Mouse (Mus musculus) lung, postnatal 14 days (tissue): Measurements from ENCODE around the gene Lrrc8d.
A peak's percentile ranks its signal among the peaks of the same experiment; 100 is the strongest.

Source experiments
- DNase-seq: peaks from one replicate; pipeline ENCODE4 v3.0.0; 2021

Gene Lrrc8d

GRCm38 (mm10) chr5:105699141-105700069, at the start of gene Lrrc8d:
Gene Lrrc8d (plus strand): TSS chr5:105699969.
- peak; percentile 84 for DNase-seq

- DNase-seq, result no peak
These were observed 48.9 kb upstream of the Lrrc8d start for GRCm38 (mm10) chr5:105650728-105651479.

- DNase-seq, result no peak
These were observed 48.2 kb upstream of the Lrrc8d start for GRCm38 (mm10) chr5:105651561-105651991.

- DNase-seq, result peak; percentile 90
These were observed 45.3 kb upstream of the Lrrc8d start for GRCm38 (mm10) chr5:105654237-105655063.

GRCm38 (mm10) chr5:105655100-105655734, 44.6 kb upstream of the Lrrc8d start:
- no peak for DNase-seq

- no peak for DNase-seq
These were observed 37.9 kb upstream of the Lrrc8d start for GRCm38 (mm10) chr5:105661894-105662293.

GRCm38 (mm10) chr5:105666930-105667329, 32.8 kb upstream of the Lrrc8d start:
- no peak for DNase-seq

GRCm38 (mm10) chr5:105667411-105667810, 32.4 kb upstream of the Lrrc8d start:
- DNase-seq, result no peak

GRCm38 (mm10) chr5:105669086-105669485, 30.7 kb upstream of the Lrrc8d start:
- DNase-seq, result no peak

GRCm38 (mm10) chr5:105669508-105670353, 30.0 kb upstream of the Lrrc8d start:
- DNase-seq, result peak; percentile 50

GRCm38 (mm10) chr5:105672332-105672731, 27.4 kb upstream of the Lrrc8d start:
- DNase-seq, result no peak

- no peak for DNase-seq
These were observed 24.3 kb upstream of the Lrrc8d start for GRCm38 (mm10) chr5:105675511-105675910.

- no peak for DNase-seq
These were observed 22.7 kb upstream of the Lrrc8d start for GRCm38 (mm10) chr5:105677071-105677470.

- DNase-seq, result no peak
These were observed 21.5 kb upstream of the Lrrc8d start for GRCm38 (mm10) chr5:105678243-105678642.

GRCm38 (mm10) chr5:105679261-105679660, 20.5 kb upstream of the Lrrc8d start:
- DNase-seq, result no peak

- no peak for DNase-seq
These were observed 19.6 kb upstream of the Lrrc8d start for GRCm38 (mm10) chr5:105679921-105680843.

- DNase-seq, result no peak
These were observed 17.6 kb upstream of the Lrrc8d start for GRCm38 (mm10) chr5:105682143-105682611.

- DNase-seq, result no peak
These were observed 15.8 kb upstream of the Lrrc8d start for GRCm38 (mm10) chr5:105683912-105684350.

GRCm38 (mm10) chr5:105684861-105685600, 14.7 kb upstream of the Lrrc8d start:
- peak; percentile 91 for DNase-seq
